Mouse (Mus musculus) embryonic fibroblast, embryonic 13.5 days (primary cell): Measurements from ENCODE around the gene Greb1.

ENCODE experiments used
- CTCF ChIP-seq: IDR thresholded peaks from 2 replicates; pipeline ENCODE4 v1.5.1; 2011; ENCODE audit warnings: mild to moderate bottlenecking, control low read depth, low read length, moderate library complexity, borderline replicate concordance; ENCODE audit not compliant: insufficient read depth
- POLR2A ChIP-seq: IDR thresholded peaks from 2 replicates; pipeline ENCODE4 v1.6.1; 2011; ENCODE audit warnings: low read depth, mild to moderate bottlenecking, control low read depth, low read length, moderate library complexity

GRCm38 (mm10) chr12:16656906-16657875 is 143.5 kb downstream of the Greb1 start:
- no peak for TF ChIP-seq CTCF
- no peak for TF ChIP-seq POLR2A
